Mouse (Mus musculus) adrenal gland, postnatal 36 days (tissue): ENCODE results near the gene Ctsk. TPM values are rescaled to one million over a fixed set of nuclear protein-coding genes. Genes with fewer than 3 reads are reported as not detected.

Experiments used
- DNase-seq, 2 experiments: peaks; one replicate each; pipeline ENCODE4 v3.0.0; 2021; ENCODE audit warnings: mixed read lengths in 1 of 2
- long read RNA-seq, 2 experiments: library from polyadenylated mRNA; stranded (forward); transcript quantifications; one replicate each; pipeline ENCODE4 v2.0.0; 2021; ENCODE audit warnings: borderline sequencing depth in 2 of 2
- total RNA-seq, 2 experiments: library from RNA; stranded (reverse); gene quantifications; 2 replicates each; pipeline ENCODE4 v1.2.3; 2021

The Ctsk gene
- total RNA-seq, result 1 to 10 TPM; 7.2 to 9.0 TPM
- long read RNA-seq, experiment 1, partial matches to known transcripts, result 0 of 5 reads
- long read RNA-seq, experiment 1, other reads (novel, unspliced or antisense), result 1 of 5 reads
- long read RNA-seq, experiment 2, partial matches to known transcripts, result 0 of 2 reads
- long read RNA-seq, experiment 2, other reads (novel, unspliced or antisense), result 1 of 2 reads

DNA sequence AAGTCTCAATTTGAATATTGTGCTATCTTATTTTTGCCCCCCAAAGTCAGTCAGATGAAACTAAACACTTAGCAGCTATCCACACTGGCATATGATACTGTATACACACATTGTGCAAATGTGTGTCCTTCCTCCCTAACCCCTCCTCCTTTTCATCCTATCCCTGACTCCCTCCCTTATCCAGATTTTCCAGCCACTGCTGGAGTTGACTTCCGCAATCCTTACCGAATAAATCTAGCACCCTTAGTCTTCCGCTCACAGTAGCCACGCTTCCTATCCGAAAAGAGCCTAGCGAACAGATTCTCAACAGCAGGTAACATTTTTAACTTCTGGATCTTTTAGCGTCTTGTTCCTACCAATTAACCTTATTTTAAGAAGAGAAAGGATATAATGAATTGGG is at the start of gene Ctsk:
Gene Ctsk, plus strand, starts transcription at position 233 of the 400 bp plus-strand sequence.
- DNase-seq, result no peak

DNA sequence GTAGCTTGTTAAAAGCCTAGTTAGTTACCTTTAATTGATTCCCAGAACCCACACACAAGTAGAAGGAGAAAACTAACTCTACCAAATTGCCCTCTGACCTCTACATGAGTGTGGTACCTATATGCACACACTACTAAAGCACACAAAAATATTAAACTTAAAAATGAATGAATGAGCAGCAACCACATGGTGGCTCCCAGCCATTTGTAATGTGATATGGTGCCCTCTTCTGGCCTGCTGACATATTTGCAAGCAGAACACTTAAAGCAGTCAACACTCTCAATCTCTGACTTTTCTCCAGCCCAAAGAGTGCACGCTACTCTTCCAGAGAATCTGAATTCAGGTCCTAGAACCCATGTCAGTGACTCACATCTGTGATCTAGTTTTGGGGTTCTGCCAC is 48.6 kb upstream of the Ctsk start:
- DNase-seq, result peak; percentile 24 to 62

DNA sequence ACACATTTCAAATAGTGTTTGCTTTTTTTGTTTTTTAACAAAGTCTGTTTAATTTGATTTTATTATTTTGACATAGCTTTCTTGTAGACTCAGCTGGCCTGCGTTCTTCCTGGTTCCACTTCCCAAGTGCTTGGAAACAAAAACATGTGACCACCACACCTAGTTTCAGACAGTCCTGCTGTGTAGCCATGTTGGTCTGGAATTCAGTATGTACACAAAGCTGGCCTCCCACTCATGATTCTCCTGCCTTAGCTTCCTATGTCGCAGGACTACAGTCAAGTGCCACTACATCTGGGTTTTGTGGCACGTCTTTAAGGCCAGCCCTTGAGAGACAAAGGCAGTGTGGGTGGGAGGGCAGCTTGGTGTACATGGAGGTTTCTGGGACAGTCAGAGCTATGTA is 48.1 kb upstream of the Ctsk start:
- no peak for DNase-seq

- DNase-seq, result no peak
Observed at GRCm38 (mm10) chr3:95456367-95456766, 42.7 kb upstream of the Ctsk start.

GRCm38 (mm10) chr3:95457758-95458157 is 41.3 kb upstream of the Ctsk start:
- no peak for DNase-seq

DNA sequence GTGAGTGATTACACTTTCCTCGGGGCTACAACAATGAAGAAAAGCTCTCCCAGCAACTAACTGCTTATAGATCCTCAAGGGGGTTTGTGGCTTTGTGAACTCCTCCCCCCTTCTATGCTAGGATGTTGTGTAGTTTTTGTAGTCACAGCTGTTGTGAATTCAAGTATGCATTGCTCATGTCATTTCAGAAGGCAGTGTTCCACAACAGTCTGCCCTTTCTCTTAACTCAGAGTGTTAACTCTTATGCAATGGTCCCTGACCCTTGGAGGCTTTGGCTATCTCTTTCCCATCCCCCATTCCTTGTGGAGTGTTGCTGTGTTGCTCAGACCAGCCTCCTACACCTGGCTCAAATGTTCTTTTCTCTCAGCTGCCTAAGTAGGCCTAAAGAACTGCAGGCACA is 39.7 kb upstream of the Ctsk start:
- peak in 1 of 2 experiments; percentile 30 for DNase-seq

DNA sequence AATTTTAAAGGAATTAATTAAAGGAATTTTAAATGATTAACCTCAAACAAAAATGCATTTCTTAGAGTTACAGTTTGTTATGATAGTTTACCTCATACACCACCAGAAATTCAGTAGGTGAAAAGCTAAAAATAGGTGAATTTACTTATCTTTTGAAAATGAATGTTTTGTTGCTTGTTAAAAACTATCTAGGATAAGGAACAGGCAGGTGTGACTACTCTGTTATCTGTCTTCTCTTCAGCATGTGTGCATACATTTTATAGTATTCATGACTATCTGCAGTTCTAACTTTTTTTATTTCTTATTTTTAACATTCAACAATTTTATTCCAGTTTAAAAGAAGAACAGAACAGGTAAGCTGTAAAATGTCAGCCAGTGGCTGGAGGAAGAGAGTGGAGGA is 35.2 kb upstream of the Ctsk start:
- no peak for DNase-seq

- no peak for DNase-seq
Observed at GRCm38 (mm10) chr3:95478966-95479365, 20.1 kb upstream of the Ctsk start.

GRCm38 (mm10) chr3:95486421-95486820 is 12.6 kb upstream of the Ctsk start:
- no peak for DNase-seq

GRCm38 (mm10) chr3:95488679-95489078 is 10.4 kb upstream of the Ctsk start:
- no peak for DNase-seq

- no peak for DNase-seq
Observed at GRCm38 (mm10) chr3:95490238-95490637, 8.8 kb upstream of the Ctsk start.

DNA sequence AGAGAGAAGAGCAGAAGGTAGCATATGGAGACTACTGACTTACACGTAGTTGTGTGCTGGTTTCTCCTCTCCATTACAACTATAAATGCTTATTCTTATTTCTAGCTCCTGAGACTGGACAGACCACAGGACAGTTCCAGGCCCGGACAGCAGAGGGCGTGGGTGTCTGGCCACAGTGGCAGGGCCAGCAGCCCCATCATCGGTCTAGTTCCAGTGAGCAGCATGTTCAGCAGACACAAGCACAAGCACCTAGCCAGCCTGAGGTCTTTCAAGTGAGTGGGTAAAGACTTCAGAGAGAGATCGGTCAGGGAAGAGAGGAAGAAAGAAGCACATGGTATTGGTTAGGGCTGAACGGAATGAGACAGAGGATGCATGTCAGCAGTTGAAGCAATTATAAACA is 4.7 kb upstream of the Ctsk start:
- peak; percentile 69 to 78 for DNase-seq

DNA sequence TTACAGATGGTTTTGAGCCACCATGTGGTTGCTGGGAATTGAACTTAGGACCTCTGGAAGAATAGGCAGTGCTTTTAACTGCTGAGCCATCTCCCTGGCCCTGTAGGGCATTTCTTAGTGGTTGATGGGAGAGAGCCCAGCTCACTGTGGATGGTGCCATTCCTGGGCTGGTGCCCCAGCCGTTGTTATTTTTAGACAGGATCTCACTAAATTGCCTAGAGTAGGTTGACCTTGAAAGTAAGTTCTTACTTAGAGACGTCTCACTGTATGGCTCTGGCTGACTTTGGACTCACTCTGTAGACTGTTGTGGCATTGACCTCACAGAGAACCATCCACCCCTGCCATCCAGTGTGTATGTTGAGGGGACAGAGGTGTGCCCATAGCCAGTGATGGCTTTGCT is 827 bp upstream of the Ctsk start:
- DNase-seq, result no peak

- DNase-seq, result no peak
Observed at GRCm38 (mm10) chr3:95499496-95500140, 562 bp downstream of the Ctsk start.

GRCm38 (mm10) chr3:95502312-95502711 is 3.3 kb downstream of the Ctsk start:
- no peak for DNase-seq

DNA sequence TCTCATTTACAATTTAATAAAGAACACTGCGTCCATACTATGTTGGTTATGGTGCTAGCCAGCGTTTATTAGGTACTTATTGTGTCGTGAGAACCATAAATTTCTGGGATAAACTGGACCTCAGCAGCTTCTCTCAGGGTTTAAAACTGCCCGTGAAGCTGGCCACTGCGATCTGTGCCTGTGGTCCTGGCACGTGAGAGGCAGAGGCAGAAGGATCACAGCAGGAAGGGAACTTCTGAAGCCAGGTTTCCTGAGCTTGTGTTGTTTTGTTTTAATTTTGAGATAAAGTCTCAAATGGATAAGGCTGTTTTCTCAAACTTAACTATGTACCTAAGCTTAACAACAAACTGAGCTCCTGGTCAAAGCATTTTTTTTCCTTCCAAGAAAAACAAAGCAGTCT is 10.3 kb downstream of the Ctsk start:
- no peak for DNase-seq

GRCm38 (mm10) chr3:95511611-95512180 is 12.6 kb downstream of the Ctsk start:
- peak; percentile 25 to 53 for DNase-seq

DNA sequence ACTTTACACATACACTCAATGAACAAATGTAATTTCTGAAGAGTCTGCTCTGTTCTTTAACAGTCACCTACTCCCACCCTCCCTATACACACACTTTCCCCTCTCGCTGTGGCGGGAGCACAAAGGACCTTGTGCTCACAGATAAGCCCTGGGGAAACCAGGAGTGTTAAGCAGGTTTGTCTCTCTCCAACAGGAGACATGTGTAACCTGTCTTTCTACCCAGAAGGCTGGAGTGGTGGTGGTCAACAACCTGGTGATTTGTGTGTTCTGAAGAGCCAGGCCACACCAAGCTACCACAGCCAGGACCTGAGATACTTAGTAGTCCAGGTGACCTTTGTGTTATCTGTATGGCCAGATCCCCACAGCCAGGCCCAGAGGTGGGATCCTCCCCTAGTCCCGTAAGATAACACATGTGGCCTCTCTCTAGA is 17.6 kb downstream of the Ctsk start:
- no peak for DNase-seq

- DNase-seq, result peak; percentile 73 to 76
Observed at GRCm38 (mm10) chr3:95517493-95517898, 18.4 kb downstream of the Ctsk start.

DNA sequence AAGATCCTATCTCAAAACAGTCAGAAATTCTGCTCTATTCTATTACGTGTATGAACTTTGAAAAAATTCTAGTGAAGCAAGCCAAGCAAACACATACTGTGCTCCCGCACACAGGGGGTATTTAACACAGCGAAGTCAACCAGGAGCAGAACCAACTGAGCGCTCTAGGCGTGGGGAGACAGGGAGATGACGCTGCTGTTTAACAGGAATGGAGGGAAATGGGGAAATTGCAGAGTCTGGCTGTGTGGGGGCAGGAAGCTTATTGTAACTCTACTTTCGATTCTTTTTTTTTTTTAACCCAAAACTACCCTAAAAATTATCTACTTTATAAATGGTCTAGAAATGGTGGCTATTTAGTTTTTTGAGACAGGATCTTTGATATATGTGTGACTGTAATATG is 19.8 kb downstream of the Ctsk start:
- no peak for DNase-seq

- DNase-seq, result no peak
Observed at GRCm38 (mm10) chr3:95519315-95519714, 20.3 kb downstream of the Ctsk start.

DNA sequence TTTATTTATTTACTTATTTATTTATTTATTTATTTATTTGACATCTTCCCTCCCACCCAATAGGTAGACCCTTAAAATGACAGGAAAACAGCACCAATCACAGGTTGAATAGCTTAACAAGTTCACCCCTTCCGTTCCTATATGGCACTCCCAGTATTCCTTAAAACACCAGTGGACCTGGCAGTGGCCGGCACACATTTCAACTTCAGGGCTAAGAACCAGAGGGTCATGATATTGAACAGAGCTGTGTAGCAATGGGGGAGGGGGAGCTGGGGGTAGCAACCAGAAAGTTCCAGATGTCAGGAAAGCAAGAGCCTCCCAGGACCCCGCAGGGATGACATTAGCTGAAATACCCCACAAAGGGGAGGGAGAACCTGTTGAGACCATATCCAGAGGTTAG is 21.0 kb downstream of the Ctsk start:
- DNase-seq, result no peak

- no peak for DNase-seq
Observed at GRCm38 (mm10) chr3:95521168-95521567, 22.1 kb downstream of the Ctsk start.

- DNase-seq, result no peak
Observed at GRCm38 (mm10) chr3:95523662-95524061, 24.6 kb downstream of the Ctsk start.
